Mouse (Mus musculus): ENCODE measurements around the gene Vax1. TPM values are rescaled to one million over a fixed set of nuclear protein-coding genes. Genes with fewer than 3 reads are reported as not detected.

The Vax1 gene
- total and polyA plus RNA-seq, 2 experiments, result not detected

- Histone ChIP-seq H3K27me3 (ENCODE audit: control insufficient read depth, insufficient read depth, low read length) (peaks cover 28% of the 10 kb centered on the region), H3K4me3 (ENCODE audit: insufficient read depth, low read depth, low read length) (no peak overlapping the region), H3K79me2 (ENCODE audit: control insufficient read depth, insufficient read depth, low read length) (no peaks in the 10 kb centered on the region), H3K9ac (ENCODE audit: low read depth, low read length) (no peak overlapping the region), H3K27ac (replicated peaks; ENCODE audit: insufficient read depth, low read depth, low read length) (no peak overlapping the region), H3K4me1 (ENCODE audit: control insufficient read depth, insufficient read depth, low read length) (no peaks in the 10 kb centered on the region), H3K36me3 (ENCODE audit: control insufficient read depth, insufficient read depth, low read length) (no peaks in the 10 kb centered on the region)
- DNase-seq (ENCODE audit: extremely low read depth, low read depth, low spot score), result no peak
- 6% methylated on average over 19 of the region's 19 CpGs for WGBS
- no peak for TF ChIP-seq POLR2A (IDR thresholded peaks at IDR 0.05; ENCODE audit: extremely low read depth, insufficient read depth, low read length)
- TF ChIP-seq CTCF (IDR thresholded peaks at IDR 0.05; ENCODE audit: low read depth, low read length), result no peak
Observed at GRCm38 (mm10) chr19:59171871-59172245, 2.0 kb upstream of the Vax1 start.

GRCm38 (mm10) chr19:59171151-59171870 is 1.5 kb upstream of the Vax1 start:
- no peaks in the 10 kb centered on the region for H3K4me1 ChIP-seq (ENCODE audit: control insufficient read depth, insufficient read depth, low read length)
- DNase-seq (ENCODE audit: extremely low read depth, low read depth, low spot score), result no peak
- H3K36me3 ChIP-seq (ENCODE audit: control insufficient read depth, insufficient read depth, low read length), result no peaks in the 10 kb centered on the region
- TF ChIP-seq POLR2A (IDR thresholded peaks at IDR 0.05; ENCODE audit: extremely low read depth, insufficient read depth, low read length) (no peak), CTCF (IDR thresholded peaks at IDR 0.05; ENCODE audit: low read depth, low read length) (no peak)
- peaks cover 32% of the 10 kb centered on the region for H3K27me3 ChIP-seq (ENCODE audit: control insufficient read depth, insufficient read depth, low read length)
- no peak overlapping the region for H3K4me3 ChIP-seq (ENCODE audit: insufficient read depth, low read depth, low read length)
- WGBS, result 6% methylated on average over 38 of the region's 38 CpGs
- H3K27ac ChIP-seq (replicated peaks; ENCODE audit: insufficient read depth, low read depth, low read length), result no peak overlapping the region
- no peak overlapping the region for H3K9ac ChIP-seq (ENCODE audit: low read depth, low read length)
- H3K79me2 ChIP-seq (ENCODE audit: control insufficient read depth, insufficient read depth, low read length), result no peaks in the 10 kb centered on the region

- TF ChIP-seq POLR2A (IDR thresholded peaks at IDR 0.05; ENCODE audit: extremely low read depth, insufficient read depth, low read length), result no peak
- TF ChIP-seq CTCF (IDR thresholded peaks at IDR 0.05; ENCODE audit: low read depth, low read length), result no peak
- WGBS, result 3% methylated on average over 6 of the region's 6 CpGs
Observed at GRCm38 (mm10) chr19:59170766-59171095, 875 bp upstream of the Vax1 start.

GRCm38 (mm10) chr19:59169143-59169935 is 517 bp downstream of the Vax1 start:
- Histone ChIP-seq H3K27me3 (ENCODE audit: control insufficient read depth, insufficient read depth, low read length) (peaks cover 35% of the 10 kb centered on the region), H3K36me3 (ENCODE audit: control insufficient read depth, insufficient read depth, low read length) (no peaks in the 10 kb centered on the region), H3K4me3 (ENCODE audit: insufficient read depth, low read depth, low read length) (no peak overlapping the region), H3K9ac (ENCODE audit: low read depth, low read length) (no peak overlapping the region), H3K79me2 (ENCODE audit: control insufficient read depth, insufficient read depth, low read length) (no peaks in the 10 kb centered on the region), H3K4me1 (ENCODE audit: control insufficient read depth, insufficient read depth, low read length) (no peaks in the 10 kb centered on the region), H3K27ac (replicated peaks; ENCODE audit: insufficient read depth, low read depth, low read length) (no peak overlapping the region)
- DNase-seq (ENCODE audit: extremely low read depth, low read depth, low spot score), result no peak
- no peak for TF ChIP-seq POLR2A (IDR thresholded peaks at IDR 0.05; ENCODE audit: extremely low read depth, insufficient read depth, low read length)
- TF ChIP-seq CTCF (IDR thresholded peaks at IDR 0.05; ENCODE audit: low read depth, low read length), result no peak
- 3% methylated on average over 65 of the region's 65 CpGs for WGBS

More at GRCm38 (mm10) chr19:59170766-59171095, 875 bp upstream of the Vax1 start:
- no peak for DNase-seq (ENCODE audit: extremely low read depth, low read depth, low spot score)
- no peak overlapping the region for H3K9ac ChIP-seq (ENCODE audit: low read depth, low read length)
- no peak overlapping the region for H3K27ac ChIP-seq (replicated peaks; ENCODE audit: insufficient read depth, low read depth, low read length)
- H3K36me3 ChIP-seq (ENCODE audit: control insufficient read depth, insufficient read depth, low read length), result no peaks in the 10 kb centered on the region
- no peak overlapping the region for H3K4me3 ChIP-seq (ENCODE audit: insufficient read depth, low read depth, low read length)
- H3K79me2 ChIP-seq (ENCODE audit: control insufficient read depth, insufficient read depth, low read length), result no peaks in the 10 kb centered on the region
- H3K27me3 ChIP-seq (ENCODE audit: control insufficient read depth, insufficient read depth, low read length), result peaks cover 33% of the 10 kb centered on the region
- no peaks in the 10 kb centered on the region for H3K4me1 ChIP-seq (ENCODE audit: control insufficient read depth, insufficient read depth, low read length)

- Histone ChIP-seq H3K79me2 (ENCODE audit: control insufficient read depth, insufficient read depth, low read length) (no peaks in the 10 kb centered on the region), H3K36me3 (ENCODE audit: control insufficient read depth, insufficient read depth, low read length) (no peaks in the 10 kb centered on the region), H3K4me3 (ENCODE audit: insufficient read depth, low read depth, low read length) (no peak overlapping the region), H3K27ac (replicated peaks; ENCODE audit: insufficient read depth, low read depth, low read length) (no peak overlapping the region), H3K9ac (ENCODE audit: low read depth, low read length) (no peak overlapping the region), H3K27me3 (ENCODE audit: control insufficient read depth, insufficient read depth, low read length) (peaks cover 31% of the 10 kb centered on the region), H3K4me1 (ENCODE audit: control insufficient read depth, insufficient read depth, low read length) (no peaks in the 10 kb centered on the region)
- WGBS, result 7% methylated on average over 17 of the region's 17 CpGs
- no peak for TF ChIP-seq CTCF (IDR thresholded peaks at IDR 0.05; ENCODE audit: low read depth, low read length)
- TF ChIP-seq POLR2A (IDR thresholded peaks at IDR 0.05; ENCODE audit: extremely low read depth, insufficient read depth, low read length), result no peak
- no peak for DNase-seq (ENCODE audit: extremely low read depth, low read depth, low spot score)
Observed at GRCm38 (mm10) chr19:59168386-59168905, 1.4 kb downstream of the Vax1 start.

Measured in liver, adult 2 months (tissue).